Mouse (Mus musculus): Measurements from ENCODE around the gene Csmd2. TPM values are rescaled to one million over a fixed set of nuclear protein-coding genes. Genes with fewer than 3 reads are reported as not detected.

The Csmd2 gene
- polyA plus RNA-seq, 1 experiment from 2014 or later: 0.05 TPM

DNA sequence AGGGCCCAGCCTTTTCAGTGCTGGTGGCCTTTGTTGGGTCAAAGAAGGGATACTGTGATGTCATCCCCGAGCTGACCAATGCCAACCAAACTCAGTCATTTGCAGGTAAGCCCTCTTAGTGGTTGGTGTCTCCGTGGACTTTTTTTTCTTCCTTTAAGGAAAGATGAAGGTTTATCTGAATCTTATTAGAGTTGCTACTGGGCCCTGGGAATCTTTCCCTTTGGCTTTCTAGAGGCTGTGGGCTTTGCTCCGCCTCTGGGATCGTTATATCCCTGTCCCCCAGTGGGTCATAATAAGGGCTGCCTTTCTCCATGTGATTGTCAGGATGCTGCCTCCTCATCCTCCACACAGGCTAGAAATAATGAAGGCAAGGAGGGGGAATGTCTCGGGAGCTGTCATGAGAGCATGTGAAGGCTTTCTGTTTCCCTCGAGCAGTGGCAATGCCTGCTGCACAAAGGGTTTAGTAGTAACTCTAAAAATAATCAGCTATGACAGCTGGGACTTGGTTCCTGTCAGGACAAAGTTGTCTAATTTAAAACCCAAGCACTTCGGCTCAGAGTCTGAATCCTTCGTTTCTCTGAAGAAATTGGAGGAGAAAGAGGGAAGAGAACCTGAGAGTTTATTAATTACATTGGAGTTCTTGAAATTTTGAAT, 273.4 kb downstream of the Csmd2 start, which contains the start of gene Hmgb4:
Gene Hmgb4 (minus strand): TSS at position 51 of the 654 bp plus-strand sequence.
- Histone ChIP-seq H3K27me3 (replicated peaks; ENCODE audit: insufficient read depth, low read length) (no peaks in the 10 kb centered on the region), H3K4me3 (ENCODE audit: low read depth, low read length) (no peak within 1 kb of the TSS), H3K27ac (ENCODE audit: low read length) (no peak within 1 kb of the TSS), H3K4me2 (replicated peaks; ENCODE audit: low read depth, low read length) (no peak within 1 kb of the TSS), H3K4me1 (ENCODE audit: insufficient read depth, low read depth, low read length) (no peaks in the 10 kb centered on the region), H3K9ac (replicated peaks; ENCODE audit: low read depth) (no peak within 1 kb of the TSS), H3K9me3 (ENCODE audit: low read length) (no peaks in the 10 kb centered on the region), H3K36me3 (ENCODE audit: insufficient read depth, low read length) (no peaks in the 10 kb centered on the region)
- TF ChIP-seq CTCF (IDR thresholded peaks at IDR 0.05): no peak
- no peak for TF ChIP-seq EP300 (IDR thresholded peaks at IDR 0.05)
- DNase-seq (ENCODE audit: low spot score): peak; percentile 29
- ATAC-seq: no peak
- 56% methylated on average over 8 of the region's 8 CpGs for WGBS

DNA sequence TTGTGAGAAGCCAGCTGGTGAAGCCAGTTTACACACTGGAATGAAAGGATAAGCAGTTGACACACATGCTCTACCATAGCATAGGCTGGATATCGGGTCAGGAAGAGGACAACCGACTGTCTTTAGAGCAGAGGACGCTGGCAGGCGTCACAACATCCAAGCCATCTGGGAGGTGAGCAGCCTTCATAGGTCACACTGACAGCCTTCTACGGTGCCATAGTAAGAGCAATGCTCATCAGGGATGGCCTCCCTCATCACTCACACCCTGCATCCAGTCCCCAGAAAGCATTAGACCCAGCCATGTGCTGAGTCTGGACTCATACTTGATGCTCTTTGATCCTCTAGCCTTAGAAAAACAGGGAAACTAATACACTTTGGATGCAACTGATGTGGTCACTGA, 276.8 kb downstream of the Csmd2 start:
- no peak overlapping the region for H3K4me3 ChIP-seq (ENCODE audit: low read depth, low read length)
- H3K36me3 ChIP-seq (ENCODE audit: insufficient read depth, low read length): no peaks in the 10 kb centered on the region
- TF ChIP-seq EP300 (IDR thresholded peaks at IDR 0.05) (peak; percentile 45; the same call in 1 of the 2 replicates), CTCF (IDR thresholded peaks at IDR 0.05) (no peak)
- H3K9me3 ChIP-seq (ENCODE audit: low read length): no peaks in the 10 kb centered on the region
- H3K9ac ChIP-seq (replicated peaks; ENCODE audit: low read depth): no peak overlapping the region
- 55% methylated on average over 5 of the region's 5 CpGs for whole genome bisulfite sequencing
- 0 out of 2 replicates have a peak overlapping the region, but pooled peaks have one; percentile 55 for H3K27ac ChIP-seq (ENCODE audit: low read length)
- ATAC-seq (peak; percentile 86), DNase-seq (ENCODE audit: low spot score) (peak; percentile 80)
- no peak overlapping the region for H3K4me2 ChIP-seq (replicated peaks; ENCODE audit: low read depth, low read length)
- no peaks in the 10 kb centered on the region for H3K27me3 ChIP-seq (replicated peaks; ENCODE audit: insufficient read depth, low read length)
- H3K4me1 ChIP-seq (ENCODE audit: insufficient read depth, low read depth, low read length): no peaks in the 10 kb centered on the region

DNA sequence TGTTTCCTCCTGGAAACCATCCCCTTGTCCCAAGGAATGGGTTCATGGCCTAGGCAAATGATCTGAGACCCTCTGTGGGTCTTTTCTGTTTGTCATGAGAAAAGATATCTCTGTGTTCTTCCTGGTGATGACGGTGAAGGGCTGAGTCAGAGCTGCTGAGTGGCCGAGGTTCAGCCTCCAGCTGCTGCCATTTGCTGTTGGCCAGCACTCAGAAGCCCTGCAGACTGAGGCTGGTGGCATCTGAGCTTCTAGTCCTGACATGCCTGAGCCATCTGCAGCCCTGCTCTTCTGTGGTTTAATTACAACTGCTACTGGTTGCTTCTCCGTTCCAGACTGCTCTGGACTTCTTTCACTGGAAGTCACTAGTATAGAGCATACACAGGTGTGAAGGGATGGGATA, 277.7 kb downstream of the Csmd2 start:
- no peaks in the 10 kb centered on the region for H3K36me3 ChIP-seq (ENCODE audit: insufficient read depth, low read length)
- WGBS: 54% methylated on average over 3 of the region's 3 CpGs
- no peak overlapping the region for H3K4me3 ChIP-seq (ENCODE audit: low read depth, low read length)
- peak overlapping the region; percentile 55; the same call in 1 of the 2 replicates for H3K27ac ChIP-seq (ENCODE audit: low read length)
- H3K9me3 ChIP-seq (ENCODE audit: low read length): no peaks in the 10 kb centered on the region
- ATAC-seq (peak; percentile 16; the same call in 1 of the 2 replicates), DNase-seq (ENCODE audit: low spot score) (peak; percentile 53)
- no peak overlapping the region for H3K9ac ChIP-seq (replicated peaks; ENCODE audit: low read depth)
- TF ChIP-seq CTCF (IDR thresholded peaks at IDR 0.05) (no peak), EP300 (IDR thresholded peaks at IDR 0.05) (no peak)
- H3K27me3 ChIP-seq (replicated peaks; ENCODE audit: insufficient read depth, low read length): no peaks in the 10 kb centered on the region
- H3K4me2 ChIP-seq (replicated peaks; ENCODE audit: low read depth, low read length): no peak overlapping the region
- no peaks in the 10 kb centered on the region for H3K4me1 ChIP-seq (ENCODE audit: insufficient read depth, low read depth, low read length)

DNA sequence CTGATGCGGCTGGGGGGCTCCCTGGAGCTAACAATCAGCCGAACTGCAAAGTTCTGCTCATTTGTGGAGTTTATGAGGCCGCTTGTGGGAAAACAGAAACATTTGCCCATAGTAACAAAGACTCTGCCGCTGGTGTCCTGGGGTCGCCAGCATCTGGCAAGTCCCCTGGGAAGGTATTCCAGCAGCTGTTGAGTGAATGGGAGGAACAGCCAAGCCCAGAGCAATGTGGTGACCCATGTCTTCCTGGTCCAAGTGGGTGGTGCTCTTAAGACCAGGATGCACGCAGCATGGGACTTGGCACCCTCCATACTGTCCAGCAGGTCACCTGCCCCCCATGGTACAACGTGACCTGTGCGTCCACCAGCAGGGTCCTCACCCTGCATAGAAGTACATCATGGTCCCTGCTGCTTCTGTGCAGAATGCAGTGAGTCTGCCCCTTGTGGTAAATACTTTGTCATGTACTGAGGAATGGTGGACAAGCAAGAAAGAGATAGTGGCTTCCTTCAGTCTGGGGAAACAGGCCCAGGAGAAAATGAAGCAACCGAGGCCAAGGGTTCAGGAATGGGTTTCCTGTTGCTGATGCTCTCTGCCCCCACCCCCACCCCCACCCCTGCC, 281.7 kb downstream of the Csmd2 start:
- Histone ChIP-seq H3K9me3 (ENCODE audit: low read length) (no peaks in the 10 kb centered on the region), H3K27me3 (replicated peaks; ENCODE audit: insufficient read depth, low read length) (no peaks in the 10 kb centered on the region), H3K4me1 (ENCODE audit: insufficient read depth, low read depth, low read length) (no peaks in the 10 kb centered on the region), H3K4me2 (replicated peaks; ENCODE audit: low read depth, low read length) (no peak overlapping the region), H3K9ac (replicated peaks; ENCODE audit: low read depth) (no peak overlapping the region), H3K4me3 (ENCODE audit: low read depth, low read length) (no peak overlapping the region), H3K27ac (ENCODE audit: low read length) (peak overlapping the region; percentile 32; the same call in 1 of the 2 replicates), H3K36me3 (ENCODE audit: insufficient read depth, low read length) (no peaks in the 10 kb centered on the region)
- ATAC-seq: no peak
- TF ChIP-seq EP300 (IDR thresholded peaks at IDR 0.05) (no peak), CTCF (IDR thresholded peaks at IDR 0.05) (peak; percentile 60)
- 71% methylated on average over 9 of the region's 9 CpGs for WGBS
- peak; percentile 39 for DNase-seq (ENCODE audit: low spot score)

DNA sequence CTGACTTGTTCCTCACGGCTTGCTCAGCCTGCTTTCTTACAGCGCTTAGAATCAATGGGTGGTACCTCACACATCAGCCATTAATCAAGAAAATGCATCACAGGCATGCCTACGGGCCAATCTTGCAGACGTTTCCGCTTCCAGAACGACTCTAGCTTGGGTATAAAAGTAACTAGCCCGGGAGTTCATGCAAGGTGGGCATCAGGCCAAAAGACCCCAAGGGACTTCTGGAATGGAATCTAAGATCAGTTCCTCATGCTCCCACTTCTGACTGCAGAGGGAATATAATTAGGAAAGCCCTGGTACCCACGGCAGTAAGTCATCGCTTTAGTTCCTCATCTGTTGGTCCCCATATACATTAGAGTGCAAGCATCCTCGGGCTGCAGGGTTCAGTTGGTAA, 282.5 kb downstream of the Csmd2 start:
- H3K27ac ChIP-seq (ENCODE audit: low read length): 0 out of 2 replicates have a peak overlapping the region, but pooled peaks have one; percentile 32
- H3K27me3 ChIP-seq (replicated peaks; ENCODE audit: insufficient read depth, low read length): no peaks in the 10 kb centered on the region

DNA sequence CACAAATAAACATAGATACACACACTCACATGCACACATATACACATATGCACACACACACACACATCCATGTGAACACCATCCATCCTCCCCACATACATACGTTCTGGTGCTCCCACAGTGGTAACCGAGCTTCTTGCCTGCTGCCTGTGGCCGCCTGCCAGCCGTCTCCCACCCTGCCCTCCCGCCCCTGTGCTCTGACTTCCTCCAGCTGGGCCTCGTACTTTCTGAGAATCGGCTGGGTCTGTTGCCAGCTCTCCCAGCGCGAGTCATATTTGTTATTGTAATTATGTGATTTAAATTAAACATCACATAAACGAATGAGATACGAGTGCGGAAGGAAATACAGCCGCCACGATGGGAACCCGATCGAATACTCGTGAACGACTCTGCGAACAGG, 283.3 kb downstream of the Csmd2 start:
- 39% methylated on average over 19 of the region's 19 CpGs for WGBS
- TF ChIP-seq EP300 (IDR thresholded peaks at IDR 0.05) (peak; percentile 24), CTCF (IDR thresholded peaks at IDR 0.05) (no peak)
- Histone ChIP-seq H3K36me3 (ENCODE audit: insufficient read depth, low read length) (no peaks in the 10 kb centered on the region), H3K27ac (ENCODE audit: low read length) (0 out of 2 replicates have a peak overlapping the region, but pooled peaks have one; percentile 43), H3K4me2 (replicated peaks; ENCODE audit: low read depth, low read length) (no peak overlapping the region), H3K4me1 (ENCODE audit: insufficient read depth, low read depth, low read length) (no peaks in the 10 kb centered on the region), H3K9ac (replicated peaks; ENCODE audit: low read depth) (no peak overlapping the region), H3K9me3 (ENCODE audit: low read length) (no peaks in the 10 kb centered on the region), H3K4me3 (ENCODE audit: low read depth, low read length) (no peak overlapping the region), H3K27me3 (replicated peaks; ENCODE audit: insufficient read depth, low read length) (no peaks in the 10 kb centered on the region)
- DNase-seq (ENCODE audit: low spot score): peak; percentile 90
- ATAC-seq: peak; percentile 85

More for the DNA sequence above, 282.5 kb downstream of the Csmd2 start:
- no peak overlapping the region for H3K4me2 ChIP-seq (replicated peaks; ENCODE audit: low read depth, low read length)
- 65% methylated on average over 10 of the region's 10 CpGs for WGBS
- H3K4me1 ChIP-seq (ENCODE audit: insufficient read depth, low read depth, low read length): no peaks in the 10 kb centered on the region
- no peak for ATAC-seq
- TF ChIP-seq CTCF (IDR thresholded peaks at IDR 0.05) (no peak), EP300 (IDR thresholded peaks at IDR 0.05) (no peak)
- H3K9ac ChIP-seq (replicated peaks; ENCODE audit: low read depth): no peak overlapping the region
- no peak for DNase-seq (ENCODE audit: low spot score)
- H3K4me3 ChIP-seq (ENCODE audit: low read depth, low read length): no peak overlapping the region
- H3K36me3 ChIP-seq (ENCODE audit: insufficient read depth, low read length): no peaks in the 10 kb centered on the region
- no peaks in the 10 kb centered on the region for H3K9me3 ChIP-seq (ENCODE audit: low read length)
